Mouse (Mus musculus): Measurements from ENCODE around the gene Hbb-bh1.

GRCm38 (mm10) chr7:103844525-103845325, 1.8 kb upstream of the Hbb-bh1 start:
- no peak for TF ChIP-seq GATA1 (IDR thresholded peaks at IDR 0.05; ENCODE audit: borderline replicate concordance, low read length)
- no peak for TF ChIP-seq FLI1 (IDR thresholded peaks at IDR 0.05; ENCODE audit: low read length)

Measured in megakaryocyte, embryonic 14.5 days (primary cell).